In genomic region chr3:30847413-30847812, GRCm38 (mm10) we compare ENCODE assay signal across 20 mouse cellular contexts.
"Had no signal": no experiment of that assay in that cellular context is flagged by ENCODE, and none has a peak within 500 bp of the region (broad histone marks: within the 10 kb centered on the region; RNA-seq: fewer than 3 reads in every experiment).

No protein-coding gene starts in this region.

- H3K4me2 ChIP-seq: limb, embryonic 13.5 days; liver, embryonic 13.5 days; lung, embryonic 14.5 days; midbrain, embryonic 12.5 days; midbrain, embryonic 15.5 days; neural tube, embryonic 12.5 days; neural tube, embryonic 15.5 days had no signal

- ATAC-seq: inflammation-experienced regulatory T-cells, adult 6 months; lung, postnatal 0 days; midbrain, embryonic 15.5 days had no signal

- H3K27me3 ChIP-seq: midbrain, embryonic 12.5 days; midbrain, embryonic 15.5 days; neural tube, embryonic 12.5 days; neural tube, embryonic 15.5 days had no signal

- H3K27ac ChIP-seq: kidney, postnatal 0 days; layer of hippocampus, adult 2 months; limb, embryonic 10.5 days; limb, embryonic 13.5 days; liver, embryonic 13.5 days; macrophage; midbrain, embryonic 12.5 days; midbrain, embryonic 15.5 days; neural tube, embryonic 12.5 days; neural tube, embryonic 15.5 days had no signal

- H3K4me1 ChIP-seq: limb, embryonic 10.5 days; limb, embryonic 13.5 days; liver, embryonic 13.5 days; midbrain, embryonic 12.5 days; midbrain, embryonic 15.5 days; neural tube, embryonic 12.5 days; neural tube, embryonic 15.5 days had no signal

- H3K9me3 ChIP-seq: limb, embryonic 10.5 days; limb, embryonic 13.5 days; liver, embryonic 13.5 days; midbrain, embryonic 12.5 days; midbrain, embryonic 15.5 days; neural tube, embryonic 12.5 days; neural tube, embryonic 15.5 days had no signal

- H3K4me3 ChIP-seq: layer of hippocampus, adult 2 months; limb, embryonic 10.5 days; limb, embryonic 13.5 days; liver, embryonic 13.5 days; midbrain, embryonic 12.5 days; midbrain, embryonic 15.5 days; neural tube, embryonic 12.5 days; neural tube, embryonic 15.5 days had no signal

- H3K36me3 ChIP-seq: limb, embryonic 10.5 days; limb, embryonic 13.5 days; liver, embryonic 13.5 days; midbrain, embryonic 12.5 days; midbrain, embryonic 15.5 days; neural tube, embryonic 12.5 days; neural tube, embryonic 15.5 days had no signal

- DNase-seq: kidney, adult 8-10 months; layer of hippocampus, adult 9-11 months; liver; liver, embryonic 13.5 days; lung, embryonic 14.5 days; right cerebral cortex, postnatal 25 days; thymus, adult 18-20 months; thymus, postnatal 14 days; thymus, postnatal 4 days had no signal

- H3K9ac ChIP-seq: limb, embryonic 13.5 days; liver, embryonic 13.5 days; lung, embryonic 14.5 days; midbrain, embryonic 12.5 days; midbrain, embryonic 15.5 days; neural tube, embryonic 12.5 days; neural tube, embryonic 15.5 days had no signal
